Mouse (Mus musculus) granulocyte monocyte progenitor cell, adult 5-6 weeks (primary cell): ENCODE data around the gene Brk1. TPM values are rescaled to one million over a fixed set of nuclear protein-coding genes. Genes with fewer than 3 reads are reported as not detected.

Experiments used
- ATAC-seq: replicated peaks from 2 replicates; pipeline ENCODE4 v1.8.0; 2016; ENCODE audit warnings: mild to moderate bottlenecking, moderate TSS enrichment, inconsistent platforms; ENCODE audit not compliant: poor library complexity, severe bottlenecking
- total RNA-seq, 2 experiments: library from RNA; stranded (forward) in 1 of 2; stranded (reverse) in 1 of 2; fragments of 200-712, 200-1000 nt in 1 of 2; fragments of >200 nt in 1 of 2; fragmentation: Nextera tagmentation in 1 of 2; gene quantifications; 2 replicates each; pipeline ENCODE4 v1.2.3; 2014 to 2017

Gene Brk1
- total RNA-seq, 2 experiments from 2014 or later: 96.6 to 247 TPM

GRCm38 (mm10) chr6:113623386-113623785 lies 18.8 kb downstream of the Brk1 start:
- ATAC-seq: no peak

DNA sequence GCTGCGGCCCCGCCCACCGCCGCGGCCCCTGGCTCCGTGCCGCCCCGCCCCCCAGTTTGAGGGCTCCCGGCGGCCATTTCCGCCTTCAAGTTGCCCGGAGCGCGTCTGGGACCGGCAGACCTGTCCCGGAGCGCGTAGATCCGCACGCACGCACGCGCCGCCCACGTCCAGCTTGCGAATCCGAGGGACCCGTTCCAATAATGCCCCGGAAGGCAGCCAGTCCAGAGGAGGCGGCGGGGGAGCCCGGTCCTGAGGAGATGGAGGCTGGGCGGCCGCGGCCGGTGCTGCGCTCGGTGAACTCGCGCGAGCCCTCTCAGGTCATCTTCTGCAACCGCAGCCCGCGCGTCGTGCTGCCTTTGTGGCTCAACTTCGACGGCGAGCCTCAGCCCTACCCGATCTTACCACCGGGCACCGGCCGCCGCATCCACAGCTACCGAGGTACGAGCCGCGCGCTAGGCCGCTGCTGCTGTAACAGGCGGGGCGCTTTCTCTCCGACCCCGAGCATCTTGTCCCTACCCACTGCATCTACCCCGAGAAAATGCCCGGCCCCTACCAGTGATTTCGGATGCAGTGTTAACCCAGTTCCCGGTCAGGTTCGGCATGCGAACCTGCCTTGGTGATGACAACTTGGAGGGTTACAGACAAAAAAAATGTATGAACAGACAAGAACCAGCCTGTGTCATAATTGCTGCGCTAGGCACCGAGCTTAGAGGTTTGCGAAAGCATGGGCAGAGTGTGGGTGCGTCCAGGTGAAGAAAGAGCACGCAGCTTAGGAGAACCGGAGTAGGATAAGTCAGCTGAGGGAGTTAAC lies 19.6 kb downstream of the Brk1 start, which contains the start of gene Vhl:
Vhl (plus strand) TSS at position 19 of the 811 bp plus-strand sequence.
- peak; percentile 79 for ATAC-seq

DNA sequence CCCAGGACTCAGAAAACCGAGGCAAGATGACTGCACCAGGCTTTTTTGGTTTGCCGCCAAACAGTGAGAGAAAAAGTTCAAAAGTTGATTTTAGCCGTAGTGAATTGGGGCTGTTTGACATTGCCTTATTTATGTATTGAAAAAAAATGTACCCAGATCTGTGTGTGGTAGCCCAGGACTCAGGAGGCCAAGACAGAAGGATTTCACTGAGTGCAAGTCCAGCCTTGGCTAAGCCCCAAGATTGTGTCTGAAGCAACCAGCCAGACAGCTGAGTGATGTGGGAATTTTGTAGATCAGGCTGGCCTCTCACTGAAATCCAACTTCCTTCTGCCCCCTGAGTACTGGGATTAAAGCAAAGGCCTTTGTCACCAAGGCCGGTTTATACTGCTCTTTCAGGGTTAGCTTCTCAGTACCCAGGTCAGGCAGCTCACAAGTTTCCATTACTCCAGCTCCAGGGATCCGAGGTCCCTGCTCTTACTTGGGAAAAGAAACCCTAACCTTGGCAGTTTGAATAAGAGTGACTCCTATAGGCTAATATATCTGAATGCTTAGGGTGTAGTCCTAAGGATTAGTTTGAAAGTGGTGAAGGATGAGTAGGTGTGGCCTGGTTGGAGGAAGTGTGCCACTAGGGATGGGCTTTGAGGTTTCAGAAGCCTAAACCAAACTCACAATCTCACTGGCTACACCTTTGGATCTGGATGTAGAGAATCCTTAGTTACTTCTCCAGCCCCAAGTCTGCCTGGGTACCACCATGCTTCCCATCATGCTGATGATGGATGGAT lies 20.6 kb downstream of the Brk1 start:
- ATAC-seq: no peak

DNA sequence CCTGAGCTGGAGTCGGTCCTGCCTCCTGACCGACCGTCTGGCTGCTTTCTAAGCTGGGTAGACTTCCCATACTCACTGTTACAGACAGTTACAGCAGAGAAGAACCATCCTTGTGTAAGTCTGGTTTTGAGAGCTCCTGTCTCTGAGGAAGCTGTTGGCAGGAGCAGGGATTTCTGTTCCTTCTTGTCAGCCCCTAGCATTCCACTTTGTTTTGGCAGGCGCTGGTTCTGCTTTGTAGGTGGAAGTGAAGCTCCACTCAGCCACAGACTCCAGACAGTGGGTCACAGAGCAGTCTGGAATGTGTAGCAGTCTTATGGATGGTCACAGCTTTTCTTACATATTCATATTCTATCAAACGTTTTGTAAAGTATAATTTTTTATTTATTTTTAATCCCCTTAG lies 25.8 kb downstream of the Brk1 start:
- peak; percentile 91 for ATAC-seq

DNA sequence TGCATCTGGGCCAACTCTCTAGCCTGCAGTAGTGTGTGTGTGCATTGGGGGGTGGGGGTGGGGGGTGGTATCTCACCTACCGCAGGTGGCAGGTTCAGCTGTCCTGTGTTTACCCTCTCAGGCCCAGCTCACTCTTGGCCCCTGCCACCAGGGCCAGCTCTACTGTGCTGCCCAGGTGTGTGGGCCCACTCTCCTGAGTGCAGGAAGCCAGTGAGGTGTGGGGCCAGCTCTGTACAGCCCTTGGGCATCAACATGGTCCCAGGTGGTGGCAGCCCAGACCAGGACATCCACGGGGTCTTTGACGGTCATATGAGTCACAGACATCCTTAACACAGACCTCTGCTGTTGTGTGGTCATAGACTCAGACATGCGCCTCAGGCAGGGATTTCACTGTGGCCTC lies 28.3 kb downstream of the Brk1 start:
- no peak for ATAC-seq

- ATAC-seq: peak; percentile 100
Measured at GRCm38 (mm10) chr6:113638302-113639040, 33.9 kb downstream of the Brk1 start, which contains the start of gene Irak2. Gene Irak2 (plus strand): TSS chr6:113638467.

- ATAC-seq: no peak
Measured at GRCm38 (mm10) chr6:113639201-113639600, 34.6 kb downstream of the Brk1 start.

- ATAC-seq: no peak
Measured at GRCm38 (mm10) chr6:113642605-113643004, 38.0 kb downstream of the Brk1 start.

- ATAC-seq: no peak
Measured at GRCm38 (mm10) chr6:113643021-113643420, 38.4 kb downstream of the Brk1 start.

DNA sequence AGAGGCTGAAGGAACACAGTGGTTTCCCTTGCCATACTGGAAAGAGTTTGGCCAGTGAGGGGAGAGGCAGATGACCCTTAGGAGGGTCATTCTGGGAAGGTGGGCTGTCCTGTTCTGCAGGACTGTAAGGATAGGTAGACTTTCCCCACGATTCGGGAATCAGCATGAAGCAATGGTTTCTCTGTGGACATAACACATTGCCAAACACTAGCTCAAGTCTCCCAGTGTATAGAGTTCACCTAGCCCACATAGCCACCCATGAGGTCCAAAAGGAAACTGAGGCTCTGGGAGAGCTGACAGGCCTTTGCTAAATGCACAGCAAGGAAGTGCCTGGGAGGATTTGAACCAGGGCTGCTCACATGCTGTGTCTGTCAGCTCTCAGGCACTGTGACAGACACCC lies 39.4 kb downstream of the Brk1 start:
- no peak for ATAC-seq

GRCm38 (mm10) chr6:113644808-113645207 lies 40.2 kb downstream of the Brk1 start:
- peak; percentile 81 for ATAC-seq

DNA sequence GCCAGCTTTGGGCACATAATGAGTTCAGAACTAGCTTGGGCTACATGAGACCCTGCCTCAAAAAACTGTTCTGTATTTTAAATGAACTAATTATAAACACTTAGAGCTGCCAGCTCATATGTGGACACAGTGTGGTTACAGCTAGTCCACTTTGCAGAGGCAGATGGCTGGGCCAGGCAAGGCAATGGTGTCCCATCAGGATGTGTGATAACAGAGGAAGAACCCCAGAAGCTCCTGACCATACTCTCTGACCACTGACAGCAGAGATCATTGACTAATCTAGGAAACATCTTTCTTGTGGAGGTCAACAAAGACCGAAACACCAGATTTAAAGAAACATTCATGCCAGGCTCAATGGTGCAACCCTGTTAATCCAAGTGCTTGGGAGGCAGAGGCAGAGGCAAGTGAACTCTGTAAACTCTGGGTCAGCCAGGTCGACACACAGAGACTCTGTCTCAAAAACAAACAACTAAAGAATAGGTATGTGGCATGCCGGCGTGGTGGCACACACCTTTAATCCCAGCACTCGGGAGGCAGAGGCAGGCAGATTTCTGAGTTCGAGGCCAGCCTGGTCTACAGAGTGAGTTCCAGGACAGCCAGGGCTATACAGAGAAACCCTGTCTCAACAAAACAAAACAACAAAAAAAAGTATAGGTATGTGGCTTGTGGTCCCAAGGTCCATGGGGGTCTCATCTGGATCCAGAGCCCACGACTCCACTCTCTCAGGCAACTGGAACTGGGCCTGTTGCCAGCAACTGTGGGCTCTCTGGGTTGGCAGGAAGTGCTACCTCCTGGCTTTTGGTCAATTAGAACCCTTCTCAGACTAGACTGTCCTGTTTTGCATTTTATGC lies 45.0 kb downstream of the Brk1 start:
- peak; percentile 72 for ATAC-seq

DNA sequence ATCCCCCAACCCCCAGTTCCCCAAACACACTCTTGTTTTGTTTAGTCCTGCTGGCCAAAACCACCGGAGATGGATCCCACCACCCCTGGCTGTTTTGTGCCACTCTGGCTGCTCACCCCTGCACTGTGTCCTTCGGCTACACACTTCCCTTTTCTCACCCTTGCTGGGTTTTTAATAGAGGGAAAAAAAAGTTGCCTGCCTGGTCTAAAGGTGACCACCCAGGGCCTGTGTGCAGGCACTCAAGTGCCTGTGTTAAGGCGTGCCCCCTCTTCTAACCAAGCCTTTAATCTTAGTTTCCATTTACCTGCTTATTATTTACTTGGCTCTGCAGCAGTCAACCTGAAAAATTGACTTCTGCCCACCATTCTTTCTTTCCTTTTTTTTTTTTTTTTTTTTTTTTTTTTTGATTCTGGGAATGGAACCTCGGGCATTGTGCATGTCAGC lies 45.6 kb downstream of the Brk1 start:
- peak; percentile 42 for ATAC-seq

GRCm38 (mm10) chr6:113651626-113652025 lies 47.1 kb downstream of the Brk1 start:
- no peak for ATAC-seq

DNA sequence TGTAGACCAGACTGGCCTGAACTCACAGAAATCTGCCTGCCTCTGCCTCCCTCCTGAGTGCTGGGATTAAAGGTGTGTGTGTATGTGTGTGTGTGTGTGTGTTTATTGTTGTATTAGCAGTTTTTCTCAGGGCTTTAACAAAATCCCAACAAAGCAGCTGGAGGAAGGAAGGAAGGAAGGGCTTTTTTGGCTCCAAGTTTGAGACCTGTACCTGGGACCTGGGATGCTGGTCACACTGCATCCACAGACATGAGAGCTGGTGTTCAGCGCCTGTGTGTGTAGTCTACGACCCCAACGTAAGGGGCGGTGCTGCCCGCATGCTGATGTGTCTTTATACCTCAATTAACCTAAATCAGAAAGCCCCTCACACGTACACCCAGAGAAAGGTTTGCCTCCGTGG lies 49.0 kb downstream of the Brk1 start:
- no peak for ATAC-seq

DNA sequence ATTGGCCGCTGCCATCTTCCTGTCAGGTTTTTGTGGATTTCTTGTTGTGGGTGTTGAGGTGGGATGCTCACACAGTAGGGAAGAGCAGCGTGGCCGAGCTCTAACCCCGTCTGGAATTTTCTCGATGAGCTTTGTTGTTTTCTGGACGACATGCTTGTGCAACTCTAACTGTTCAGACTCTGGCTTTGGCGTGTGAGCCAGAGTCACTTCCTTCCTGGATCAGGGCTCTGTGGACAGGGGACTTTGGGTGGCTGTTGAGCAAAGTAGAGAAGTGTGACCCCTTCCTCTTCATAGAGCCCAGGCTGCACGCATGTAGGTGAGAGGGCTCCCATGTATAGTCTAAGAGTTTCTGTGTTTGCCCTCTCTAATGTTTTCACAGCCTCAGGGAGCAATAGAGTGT lies 49.5 kb downstream of the Brk1 start:
- ATAC-seq: peak; percentile 68

GRCm38 (mm10) chr6:113654753-113655397 lies 50.3 kb downstream of the Brk1 start:
- peak; percentile 46 for ATAC-seq

DNA sequence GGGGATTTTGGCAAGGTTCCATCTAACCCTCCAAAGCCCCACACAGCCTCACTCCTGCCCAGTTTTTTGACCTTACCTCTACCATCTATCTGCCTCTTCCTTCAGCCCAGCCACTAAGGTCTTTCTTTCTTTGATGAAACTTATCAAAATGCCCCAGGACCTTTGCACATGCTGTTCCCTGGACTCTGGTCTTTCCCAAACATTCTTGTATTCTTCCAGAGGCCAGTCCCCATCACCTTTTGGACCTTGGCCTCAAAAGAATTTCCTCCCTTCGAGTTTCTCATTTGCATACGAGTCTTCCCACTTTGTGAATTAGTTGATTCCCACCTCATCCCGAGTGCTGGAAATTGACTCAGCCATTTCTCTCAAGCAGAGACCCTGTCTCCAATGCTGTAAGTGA lies 50.9 kb downstream of the Brk1 start:
- ATAC-seq: no peak

DNA sequence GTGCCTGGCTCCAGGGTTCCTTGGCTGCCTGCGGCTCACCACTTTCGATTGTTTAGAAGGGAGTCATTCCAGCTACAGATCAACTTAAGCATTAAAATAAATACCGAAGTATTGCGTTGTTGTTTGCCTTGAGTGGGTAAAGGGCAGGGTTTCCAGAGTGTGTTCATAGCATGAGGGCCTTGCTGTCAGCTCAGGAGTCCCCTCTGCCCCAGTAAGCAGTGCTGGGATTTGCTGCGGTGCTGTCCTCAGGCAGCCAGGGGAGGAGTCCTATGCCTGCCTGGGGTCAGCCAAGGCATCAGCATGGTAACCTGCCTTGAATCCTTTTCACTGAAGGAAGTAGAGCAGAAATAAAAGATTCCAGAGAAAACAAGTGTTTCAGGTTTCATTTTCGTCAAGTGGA lies 52.3 kb downstream of the Brk1 start:
- ATAC-seq: no peak
